Mouse (Mus musculus) thymus, adult 2 months (tissue): ENCODE data around the gene Ccdc36. TPM values are rescaled to one million over a fixed set of nuclear protein-coding genes. Genes with fewer than 3 reads are reported as not detected.

ENCODE experiments used
- DNase-seq: peaks from one replicate; pipeline ENCODE4 v3.0.0; 2021
- H3K27ac ChIP-seq: fragments of 200-500 bp; 2 replicates; pipeline ENCODE4 v1.5.1; 2012; ENCODE audit warnings: low read length, control low read depth; ENCODE audit not compliant: control insufficient read depth, insufficient read depth
- H3K27me3 ChIP-seq: fragments of 200-500 bp; 2 replicates; pipeline ENCODE4 v1.6.1; 2012; ENCODE audit warnings: mild to moderate bottlenecking, low read length, moderate library complexity, mixed read lengths; ENCODE audit not compliant: control insufficient read depth, insufficient read depth
- H3K36me3 ChIP-seq: fragments of 200-500 bp; 2 replicates; pipeline ENCODE4 v1.6.1; 2012; ENCODE audit warnings: mild to moderate bottlenecking, low read length, moderate library complexity; ENCODE audit not compliant: control insufficient read depth, insufficient read depth
- H3K4me1 ChIP-seq: fragments of 200-500 bp; replicated peaks from 2 replicates; pipeline ENCODE4 v1.6.1; 2012; ENCODE audit warnings: low read length; ENCODE audit not compliant: control insufficient read depth, insufficient read depth
- H3K4me3 ChIP-seq: fragments of 200-500 bp; 2 replicates; pipeline ENCODE4 v1.5.1; 2012; ENCODE audit warnings: mild to moderate bottlenecking, low read length, control low read depth, moderate library complexity; ENCODE audit not compliant: control insufficient read depth, insufficient read depth
- CTCF ChIP-seq: fragments of 200-500 bp; IDR thresholded peaks from 2 replicates; pipeline ENCODE4 v1.5.1; 2012; ENCODE audit warnings: mild to moderate bottlenecking, control low read depth, low read length, moderate library complexity, borderline replicate concordance; ENCODE audit not compliant: control insufficient read depth, poor library complexity, insufficient read depth; ENCODE audit errors: extremely low read depth
- POLR2A ChIP-seq: fragments of 200-500 bp; IDR thresholded peaks from 2 replicates; pipeline ENCODE4 v1.6.1; 2012; ENCODE audit warnings: mild to moderate bottlenecking, low read length, control low read depth, moderate library complexity; ENCODE audit not compliant: control insufficient read depth, poor library complexity, insufficient read depth; ENCODE audit errors: extremely low read depth
- WGBS: fragments of 180-500 bp; shearing (Covaris S2); methylation state at CpG from one replicate; pipeline ENCODE4 v1.1.7; 2018; 5-methylcytosine and 5-hydroxymethylcytosine counted together
- polyA plus RNA-seq: library from polyadenylated mRNA; depleted of rRNA; stranded (reverse); fragments of >200 nt; gene quantifications from 2 replicates; pipeline ENCODE4 v1.2.3, GENCODE M21; 2012; rRNA removed

The Ccdc36 gene
- 0.09 and 0.12 TPM in 2 replicates for polyA plus RNA-seq

DNA sequence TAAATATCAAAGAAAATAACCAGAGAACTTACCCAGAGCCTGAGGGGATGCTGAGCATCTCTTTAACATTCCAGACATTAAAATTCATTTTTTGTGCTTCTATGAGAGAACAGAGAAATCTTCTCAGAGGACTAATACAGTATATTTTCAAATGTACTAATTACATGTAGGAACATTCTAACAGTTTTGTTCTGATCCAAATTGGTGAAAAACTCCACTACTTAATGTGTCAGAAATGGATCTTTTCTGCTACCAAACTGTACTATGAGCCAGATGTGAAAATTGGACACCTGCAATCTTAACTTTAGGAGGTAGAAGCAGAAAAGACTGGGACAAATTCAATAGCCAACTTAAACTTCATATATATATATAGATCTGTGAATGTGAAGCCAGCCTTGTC is at the start of gene Ccdc36:
Gene Ccdc36 (minus strand): TSS at position 101 of the 400 bp plus-strand sequence.
- Histone ChIP-seq H3K27me3 (no peaks in the 10 kb centered on the region), H3K4me3 (no peak within 1 kb of the TSS), H3K27ac (no peak within 1 kb of the TSS), H3K36me3 (no peaks in the 10 kb centered on the region), H3K4me1 (peaks cover 3% of the 10 kb centered on the region; the same call in 1 of the 2 replicates)
- TF ChIP-seq POLR2A, result no peak
- no peak for TF ChIP-seq CTCF
- DNase-seq, result no peak

DNA sequence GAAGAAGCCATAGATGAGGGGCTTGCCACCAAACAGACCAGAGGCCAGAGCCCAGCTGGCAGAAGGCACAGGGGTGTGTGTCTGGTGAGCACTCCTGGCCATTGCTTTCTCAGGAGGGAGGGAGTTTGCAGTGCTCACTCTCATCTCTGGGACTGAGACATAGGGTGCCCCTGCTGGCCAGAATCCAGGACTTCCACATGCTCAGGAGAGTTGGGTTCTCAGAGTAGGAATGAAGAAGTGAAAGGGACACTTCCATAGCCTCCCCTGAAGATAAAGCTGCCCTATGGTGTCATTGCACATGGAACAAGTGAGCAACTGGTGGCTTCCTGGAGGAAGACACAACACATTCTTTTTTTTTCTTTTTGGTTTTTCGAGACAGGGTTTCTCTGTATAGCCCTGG is 46.2 kb upstream of the Ccdc36 start:
- DNase-seq, result no peak
- Histone ChIP-seq H3K4me3 (no peak overlapping the region), H3K27ac (no peak overlapping the region), H3K36me3 (no peaks in the 10 kb centered on the region), H3K4me1 (peaks cover 7% of the 10 kb centered on the region), H3K27me3 (no peaks in the 10 kb centered on the region)
- 55% methylated on average over 1 of the region's 1 CpGs for WGBS
- TF ChIP-seq POLR2A (no peak), CTCF (no peak)

DNA sequence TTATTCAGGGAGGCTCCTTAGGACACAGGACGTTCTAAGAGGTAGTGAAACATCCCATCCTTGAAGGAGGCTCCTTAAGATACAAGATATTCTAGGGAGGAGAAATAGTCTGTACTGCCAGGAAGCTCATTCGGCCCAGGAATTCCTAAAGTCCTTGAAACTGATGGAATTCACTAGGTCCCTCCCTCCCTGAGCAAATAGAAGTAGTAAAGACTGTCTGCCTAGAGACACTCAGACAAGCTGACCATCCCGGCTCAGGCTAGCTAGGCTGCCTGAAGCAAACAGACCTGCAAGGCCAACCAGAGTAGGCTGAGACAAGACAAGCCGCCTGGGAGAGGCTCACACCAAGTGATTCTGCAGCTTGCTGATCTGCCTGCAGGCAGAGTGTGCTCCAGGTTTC is 41.6 kb upstream of the Ccdc36 start:
- no peak for DNase-seq

DNA sequence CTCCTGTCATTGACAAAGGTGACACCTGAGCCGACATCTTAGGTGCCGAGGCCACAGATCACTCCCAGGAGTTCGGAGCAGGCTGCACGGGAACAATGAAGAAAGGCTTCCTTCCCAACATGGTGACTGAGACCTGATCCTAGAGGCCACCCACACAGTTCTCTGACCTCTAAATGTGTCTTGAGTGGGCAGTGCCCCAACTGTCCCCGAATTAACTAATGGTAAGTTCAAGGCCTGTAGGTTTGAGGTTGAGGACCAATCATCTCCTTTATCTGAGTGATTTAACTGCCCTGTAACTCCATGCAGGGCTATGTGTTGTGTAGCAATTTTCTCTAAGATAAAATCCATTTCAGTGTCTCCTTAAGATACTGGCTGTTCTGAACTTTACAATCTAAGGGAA is 41.1 kb upstream of the Ccdc36 start:
- Histone ChIP-seq H3K27ac (no peak overlapping the region), H3K36me3 (peaks cover 4% of the 10 kb centered on the region; the same call in 1 of the 2 replicates), H3K4me1 (no peaks in the 10 kb centered on the region), H3K4me3 (no peak overlapping the region), H3K27me3 (no peaks in the 10 kb centered on the region)
- TF ChIP-seq POLR2A (no peak), CTCF (no peak)
- no peak for DNase-seq
- WGBS, result 96% methylated on average over 5 of the region's 5 CpGs

More for the DNA sequence above, 41.6 kb upstream of the Ccdc36 start:
- peaks cover 3% of the 10 kb centered on the region; the same call in 1 of the 2 replicates for H3K36me3 ChIP-seq
- no peak overlapping the region for H3K4me3 ChIP-seq
- TF ChIP-seq CTCF (no peak), POLR2A (no peak)
- no peak overlapping the region for H3K27ac ChIP-seq
- no peaks in the 10 kb centered on the region for H3K27me3 ChIP-seq
- WGBS, result 85% methylated on average over 4 of the region's 4 CpGs
- no peaks in the 10 kb centered on the region for H3K4me1 ChIP-seq

DNA sequence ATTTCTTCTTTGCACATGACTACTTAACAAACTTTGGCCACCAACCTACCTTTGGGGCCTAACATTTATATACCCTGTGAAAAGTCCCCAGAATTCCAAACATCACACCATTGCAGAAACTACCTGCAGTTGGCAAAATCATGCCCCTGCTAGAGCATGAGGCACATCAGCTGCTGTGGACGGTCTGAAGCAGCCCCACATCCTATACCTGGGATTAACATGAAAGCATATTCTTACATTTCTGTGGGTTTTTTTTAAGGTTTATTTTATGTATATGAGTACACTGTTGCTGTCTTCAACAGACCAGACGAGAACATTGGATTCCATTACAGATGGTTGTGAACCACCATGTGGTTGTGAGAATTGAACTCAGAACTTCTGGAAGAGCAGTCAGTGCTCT is 37.9 kb upstream of the Ccdc36 start:
- H3K27me3 ChIP-seq, result no peaks in the 10 kb centered on the region
- H3K4me3 ChIP-seq, result no peak overlapping the region
- DNase-seq, result no peak
- TF ChIP-seq POLR2A, result no peak
- TF ChIP-seq CTCF, result no peak
- peaks cover 18% of the 10 kb centered on the region for H3K36me3 ChIP-seq
- WGBS, result 95% methylated on average over 2 of the region's 2 CpGs
- no peak overlapping the region for H3K27ac ChIP-seq
- peaks cover 9% of the 10 kb centered on the region for H3K4me1 ChIP-seq

DNA sequence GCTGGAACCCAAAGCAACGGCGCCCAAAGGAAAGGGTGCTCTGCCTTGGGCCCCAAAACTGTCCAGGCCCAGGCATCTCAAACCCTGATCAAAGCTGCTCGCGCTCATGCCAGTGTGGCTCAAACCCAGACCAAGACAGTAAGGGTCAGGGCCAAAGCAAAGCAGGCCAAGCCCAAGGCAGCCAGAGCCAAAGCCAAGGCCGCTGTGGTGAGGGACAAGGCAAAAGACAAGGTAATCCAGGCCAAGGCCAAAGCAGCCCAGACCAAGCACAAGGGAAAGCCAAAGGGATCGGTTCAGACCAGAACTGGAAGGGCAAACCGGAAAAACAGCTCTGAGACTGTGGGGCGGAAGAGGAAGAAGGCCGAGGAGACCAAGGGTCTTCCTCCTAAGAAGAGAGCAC is 35.4 kb upstream of the Ccdc36 start:
- H3K4me1 ChIP-seq, result peaks cover 11% of the 10 kb centered on the region
- H3K27ac ChIP-seq, result no peak overlapping the region
- DNase-seq, result no peak
- H3K36me3 ChIP-seq, result peaks cover 18% of the 10 kb centered on the region
- H3K27me3 ChIP-seq, result no peaks in the 10 kb centered on the region
- H3K4me3 ChIP-seq, result no peak overlapping the region
- TF ChIP-seq CTCF, result no peak
- TF ChIP-seq POLR2A, result no peak
- 96% methylated on average over 9 of the region's 9 CpGs for WGBS

- H3K36me3 ChIP-seq, result peaks cover 18% of the 10 kb centered on the region
- DNase-seq, result no peak
Observed at GRCm38 (mm10) chr9:108462192-108462591, 33.9 kb upstream of the Ccdc36 start.

More at GRCm38 (mm10) chr9:108462192-108462591, 33.9 kb upstream of the Ccdc36 start:
- no peaks in the 10 kb centered on the region for H3K27me3 ChIP-seq
- H3K4me1 ChIP-seq, result peaks cover 11% of the 10 kb centered on the region
- no peak for TF ChIP-seq CTCF
- TF ChIP-seq POLR2A, result no peak
- no peak overlapping the region for H3K4me3 ChIP-seq
- no peak overlapping the region for H3K27ac ChIP-seq
- whole genome bisulfite sequencing, result 95% methylated on average over 10 of the region's 10 CpGs
